ENCODE assay signal across 15 mouse cellular contexts in the genomic region with DNA sequence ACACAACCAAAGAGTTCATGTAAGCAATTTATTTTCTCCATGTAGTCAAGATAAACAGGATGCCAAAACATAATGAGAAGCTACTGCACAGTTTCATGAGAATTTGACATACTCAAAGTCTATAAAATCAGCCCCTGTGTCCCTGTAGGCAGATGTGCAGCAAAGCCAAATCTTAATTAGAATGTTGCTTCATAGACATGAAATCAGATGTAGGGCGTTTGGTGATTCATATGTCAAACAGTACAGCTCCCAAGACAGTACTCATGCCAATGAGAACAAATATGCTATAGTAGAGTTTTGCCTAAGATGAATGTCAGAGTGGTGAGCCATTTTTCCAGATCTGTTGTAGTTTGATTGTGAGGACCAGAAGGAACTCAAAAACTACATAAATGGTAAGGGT.
DNase-seq lines count a peak whose midpoint lies in the region.
"Had no signal": no experiment of that assay in that cellular context is flagged by ENCODE, and none has a peak within 500 bp of the region (broad histone marks: within the 10 kb centered on the region; RNA-seq: fewer than 3 reads in every experiment).

No protein-coding gene starts in this region.

- peak; percentile 64 for DNase-seq in 3T3-L1 (ENCODE audit: low read depth, low spot score)
- DNase-seq in NIH3T3 (ENCODE audit: low read depth) = peak; percentile 67
- peak; percentile 17 for DNase-seq in fibroblast of lung, adult 2 months (ENCODE audit: low read depth)
- DNase-seq in thymus, adult 18-20 months = no peak
- DNase-seq in right cerebral cortex, adult 2 months (ENCODE audit: low spot score in 2 of 2) = no peak
- DNase-seq in adrenal gland, adult 2 months = no peak
- DNase-seq: adrenal gland, adult 8-10 months; adrenal gland, postnatal 25 days; cerebellum, adult 18-20 months; cerebellum, adult 9-11 months; cerebellum, postnatal 25 days; gastrocnemius, postnatal 25 days; heart, adult 2 months; heart, postnatal 14 days; heart, postnatal 4 days had no signal

Comparison
In these comparisons a context has a peak if more than half of its experiments do, and no peak if none do; other contexts are left out.
1. DNase-seq: peak in 3T3-L1 (single experiment), NIH3T3 (single experiment) and fibroblast of lung, adult 2 months (single experiment); none in thymus, adult 18-20 months (0 of 2), right cerebral cortex, adult 2 months (0 of 2) and adrenal gland, adult 2 months (single experiment).